Mouse (Mus musculus): ENCODE data around the gene Doc2a. TPM values are rescaled to one million over a fixed set of nuclear protein-coding genes. Genes with fewer than 3 reads are reported as not detected.

Doc2a gene
- polyA plus RNA-seq, 1 experiment from 2014 or later, result 39.3 TPM

DNA sequence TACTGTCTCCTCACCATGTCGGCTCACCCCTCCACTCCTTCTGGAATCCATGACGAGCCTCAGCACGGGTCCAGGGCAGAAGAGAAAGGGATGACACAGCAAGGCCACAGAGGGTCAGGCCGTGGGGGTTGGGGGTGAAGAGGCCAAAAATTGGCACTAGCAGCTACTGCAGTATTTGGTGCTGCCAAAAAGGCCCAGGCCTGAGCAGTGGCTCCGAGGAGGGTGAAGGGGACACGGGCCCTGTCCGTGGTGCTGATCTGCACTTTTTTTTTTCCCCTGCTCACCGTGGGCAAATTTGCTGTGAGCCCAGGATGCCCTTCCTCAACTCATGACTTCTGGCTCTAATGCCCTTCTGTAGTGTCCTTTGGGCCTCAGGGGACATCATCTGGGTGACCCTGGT is 21.8 kb upstream of the Doc2a start:
- H3K9ac ChIP-seq (replicated peaks), result peak overlapping the region; percentile 1; the same call in 1 of the 2 replicates
- H3K4me3 ChIP-seq (replicated peaks), result no peak overlapping the region; the same call in none of the 2 replicates
- peaks cover 57% of the 10 kb centered on the region for H3K4me1 ChIP-seq
- 0 out of 2 replicates have a peak, but pooled peaks cover 8% of the 10 kb centered on the region for H3K36me3 ChIP-seq
- WGBS, result 24% methylated on average over 8 of the region's 8 CpGs
- no peaks in the 10 kb centered on the region for H3K27me3 ChIP-seq (replicated peaks)
- no peak overlapping the region for H3K27ac ChIP-seq (replicated peaks)
- H3K4me2 ChIP-seq, result peak overlapping the region; percentile 64
- ATAC-seq (ENCODE audit: low FRiP score), result no peak
- no peaks in the 10 kb centered on the region for H3K9me3 ChIP-seq (replicated peaks)

DNA sequence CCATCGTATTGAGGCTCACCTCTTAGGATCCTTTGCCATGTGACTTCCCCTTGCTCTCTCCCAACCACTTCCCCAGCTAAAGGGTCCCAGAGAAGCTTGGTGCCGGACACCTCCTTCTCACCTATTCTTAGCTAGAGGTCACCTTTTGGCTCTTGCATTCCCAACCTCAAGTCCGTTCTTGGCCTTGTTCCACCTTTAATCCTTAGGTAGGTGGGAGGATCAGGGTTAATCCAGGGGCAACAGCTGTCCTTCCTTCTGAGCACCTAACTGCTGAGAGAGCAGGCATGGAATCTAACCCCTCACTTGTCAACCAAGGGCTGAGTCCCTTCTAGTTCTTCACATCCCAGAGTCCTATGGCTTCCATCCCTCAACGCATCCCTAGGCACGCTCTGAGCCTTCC is 21.3 kb upstream of the Doc2a start:
- no peak for ATAC-seq (ENCODE audit: low FRiP score)
- 0 out of 2 replicates have a peak, but pooled peaks cover 8% of the 10 kb centered on the region for H3K36me3 ChIP-seq
- no peaks in the 10 kb centered on the region for H3K9me3 ChIP-seq (replicated peaks)
- peak overlapping the region; percentile 1; the same call in 1 of the 2 replicates for H3K9ac ChIP-seq (replicated peaks)
- H3K4me2 ChIP-seq, result peak overlapping the region; percentile 64; the same call in 1 of the 2 replicates
- no peak overlapping the region for H3K4me3 ChIP-seq (replicated peaks)
- peaks cover 57% of the 10 kb centered on the region for H3K4me1 ChIP-seq
- 78% methylated on average over 5 of the region's 5 CpGs for WGBS
- no peaks in the 10 kb centered on the region for H3K27me3 ChIP-seq (replicated peaks)
- no peak overlapping the region for H3K27ac ChIP-seq (replicated peaks)

DNA sequence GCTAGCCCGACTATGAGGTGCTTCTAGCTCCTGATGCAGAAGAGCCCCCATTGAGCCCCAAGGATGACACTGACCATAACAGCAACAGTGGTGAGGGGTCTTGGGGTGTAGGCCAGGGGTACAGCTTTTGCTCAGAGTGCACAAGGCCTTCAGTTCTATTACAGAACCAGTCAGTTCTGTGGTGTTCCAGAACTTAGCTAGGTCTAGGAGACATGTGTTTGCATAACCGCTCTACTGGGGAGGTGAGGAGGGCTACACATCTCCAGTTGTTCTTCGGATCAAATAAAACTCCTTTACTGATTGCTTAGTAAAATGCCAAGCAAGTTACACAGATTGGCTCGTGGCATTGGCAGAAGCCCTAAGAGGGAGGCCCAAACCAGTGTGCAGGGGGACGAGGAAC is 15.7 kb upstream of the Doc2a start, which contains the start of gene 4930451I11Rik:
TSS of gene 4930451I11Rik (minus strand) at position 101 of the 400 bp plus-strand sequence.
- Histone ChIP-seq H3K27me3 (replicated peaks) (no peaks in the 10 kb centered on the region), H3K36me3 (0 out of 2 replicates have a peak, but pooled peaks cover 8% of the 10 kb centered on the region), H3K4me1 (peaks cover 27% of the 10 kb centered on the region), H3K9me3 (replicated peaks) (no peaks in the 10 kb centered on the region), H3K9ac (replicated peaks) (no peak within 1 kb of the TSS), H3K4me3 (replicated peaks) (peak within 1 kb of the TSS; percentile 21), H3K27ac (replicated peaks) (0 out of 2 replicates have a peak within 1 kb of the TSS, but pooled peaks have one; percentile 28), H3K4me2 (peak within 1 kb of the TSS; percentile 58)
- no peak; the same call in 1 of the 2 replicates for ATAC-seq (ENCODE audit: low FRiP score)
- WGBS, result 58% methylated on average over 5 of the region's 5 CpGs

DNA sequence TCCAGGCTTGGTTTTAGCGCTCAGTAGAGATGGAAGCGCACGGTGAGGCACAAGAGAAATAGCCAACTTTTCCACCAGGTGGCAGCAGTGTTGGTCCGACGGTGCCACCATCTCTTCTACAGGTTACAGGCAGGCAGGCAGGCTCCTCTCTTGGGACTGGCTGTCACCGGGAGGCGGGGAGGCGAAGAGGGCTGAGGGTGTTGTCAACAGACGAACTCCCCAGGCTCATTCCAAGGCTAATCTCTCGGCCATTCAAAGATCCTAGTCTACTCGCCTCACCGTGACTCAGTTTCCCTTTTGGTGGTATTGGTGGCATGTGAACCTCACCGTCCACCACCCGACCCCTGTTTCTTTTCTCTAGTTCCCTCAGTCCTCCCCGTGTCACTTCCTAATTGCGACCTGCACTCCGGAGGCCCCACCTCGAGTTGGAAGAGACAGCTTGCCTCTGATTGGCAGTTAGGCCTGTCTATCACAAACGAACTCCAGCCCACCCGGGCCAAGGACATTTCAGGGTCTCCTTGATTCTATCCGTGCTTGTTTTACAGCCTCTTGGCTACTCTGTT is 15.1 kb upstream of the Doc2a start:
- peaks cover 21% of the 10 kb centered on the region for H3K4me1 ChIP-seq
- 0 out of 2 replicates have a peak, but pooled peaks cover 8% of the 10 kb centered on the region for H3K36me3 ChIP-seq
- no peaks in the 10 kb centered on the region for H3K27me3 ChIP-seq (replicated peaks)
- H3K27ac ChIP-seq (replicated peaks), result 0 out of 2 replicates have a peak overlapping the region, but pooled peaks have one; percentile 28
- no peaks in the 10 kb centered on the region for H3K9me3 ChIP-seq (replicated peaks)
- under 1% methylated on average over 21 of the region's 21 CpGs for WGBS
- H3K4me3 ChIP-seq (replicated peaks), result peak overlapping the region; percentile 21
- peak; percentile 86 for ATAC-seq (ENCODE audit: low FRiP score)
- peak overlapping the region; percentile 58 for H3K4me2 ChIP-seq
- no peak overlapping the region for H3K9ac ChIP-seq (replicated peaks)

DNA sequence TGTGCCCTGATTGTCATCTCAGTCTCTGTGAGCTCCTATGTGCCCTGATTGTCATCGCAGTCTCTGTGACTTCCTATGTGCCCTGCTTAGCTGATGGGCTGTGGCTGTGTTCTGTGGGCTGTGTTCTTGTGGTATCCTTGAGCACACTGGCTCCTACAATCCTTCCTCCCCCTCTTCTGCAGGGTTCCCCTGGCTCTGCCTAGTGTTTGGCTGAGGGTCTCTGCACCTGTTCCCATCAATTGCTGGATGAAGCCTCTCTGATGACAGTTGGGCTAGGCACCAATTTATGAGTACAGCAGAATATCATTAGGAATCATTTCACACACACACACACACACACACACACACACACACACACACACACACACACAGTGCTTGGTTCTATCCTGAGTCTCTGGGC is 13.9 kb upstream of the Doc2a start:
- H3K27me3 ChIP-seq (replicated peaks), result no peaks in the 10 kb centered on the region
- no peak for ATAC-seq (ENCODE audit: low FRiP score)
- no peak overlapping the region for H3K4me2 ChIP-seq
- no peak overlapping the region for H3K27ac ChIP-seq (replicated peaks)
- H3K4me1 ChIP-seq, result peaks cover 16% of the 10 kb centered on the region
- H3K9me3 ChIP-seq (replicated peaks), result no peaks in the 10 kb centered on the region
- WGBS, result 100% methylated on average over 1 of the region's 1 CpGs
- no peak overlapping the region for H3K9ac ChIP-seq (replicated peaks)
- H3K36me3 ChIP-seq, result 0 out of 2 replicates have a peak, but pooled peaks cover 4% of the 10 kb centered on the region
- H3K4me3 ChIP-seq (replicated peaks), result no peak overlapping the region

DNA sequence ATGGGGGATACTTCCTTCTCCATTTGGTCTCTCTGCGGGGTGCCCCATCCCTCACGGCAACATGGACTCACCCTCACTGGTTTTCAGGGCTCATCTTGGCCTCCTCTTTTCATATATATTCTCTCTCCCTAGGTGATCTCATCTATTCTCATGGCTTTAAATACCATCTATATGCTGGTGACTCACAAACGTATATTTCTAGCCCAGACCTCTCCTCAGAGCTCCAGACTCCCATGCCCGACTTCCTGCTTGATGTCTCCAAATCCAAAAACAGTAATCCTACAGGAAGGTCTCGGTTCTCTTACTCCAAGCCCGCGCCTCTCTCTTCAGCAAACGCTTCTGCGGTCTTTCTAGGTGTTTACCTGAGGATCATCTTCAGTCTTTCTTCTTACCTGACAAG is 3.9 kb upstream of the Doc2a start:
- peaks cover 3% of the 10 kb centered on the region; the same call in 1 of the 2 replicates for H3K27me3 ChIP-seq (replicated peaks)
- H3K4me1 ChIP-seq, result peaks cover 12% of the 10 kb centered on the region
- H3K27ac ChIP-seq (replicated peaks), result no peak overlapping the region
- H3K4me2 ChIP-seq, result no peak overlapping the region
- H3K4me3 ChIP-seq (replicated peaks), result no peak overlapping the region
- no peak for ATAC-seq (ENCODE audit: low FRiP score)
- no peaks in the 10 kb centered on the region for H3K9me3 ChIP-seq (replicated peaks)
- WGBS, result 86% methylated on average over 9 of the region's 9 CpGs
- H3K36me3 ChIP-seq, result no peaks in the 10 kb centered on the region
- H3K9ac ChIP-seq (replicated peaks), result no peak overlapping the region

DNA sequence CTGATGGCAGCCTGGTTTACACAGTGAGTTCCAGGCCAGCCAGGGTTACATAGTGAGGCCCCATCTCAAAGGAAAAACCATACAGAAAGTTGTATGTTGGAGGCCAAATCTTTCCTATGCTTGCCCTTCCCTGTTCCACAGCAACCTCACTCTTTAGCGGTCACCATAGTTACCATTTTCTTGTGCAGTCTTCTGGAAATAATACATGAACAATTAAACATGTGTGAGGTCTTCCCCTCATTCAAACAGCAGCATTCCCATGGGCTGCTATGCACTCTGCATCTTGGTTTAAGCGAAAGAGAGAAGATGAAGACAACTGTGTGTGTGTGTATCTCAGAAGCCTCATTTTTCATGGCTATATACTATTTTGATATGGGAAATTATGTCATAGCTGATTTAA is 1.7 kb upstream of the Doc2a start:
- H3K9ac ChIP-seq (replicated peaks), result no peak overlapping the region
- H3K27ac ChIP-seq (replicated peaks), result no peak overlapping the region
- no peak for ATAC-seq (ENCODE audit: low FRiP score)
- WGBS, result 25% methylated on average over 2 of the region's 2 CpGs
- no peak overlapping the region for H3K4me3 ChIP-seq (replicated peaks)
- H3K4me1 ChIP-seq, result peaks cover 24% of the 10 kb centered on the region
- H3K36me3 ChIP-seq, result 0 out of 2 replicates have a peak, but pooled peaks cover 3% of the 10 kb centered on the region
- H3K27me3 ChIP-seq (replicated peaks), result peaks cover 22% of the 10 kb centered on the region
- H3K9me3 ChIP-seq (replicated peaks), result no peaks in the 10 kb centered on the region
- H3K4me2 ChIP-seq, result no peak overlapping the region

DNA sequence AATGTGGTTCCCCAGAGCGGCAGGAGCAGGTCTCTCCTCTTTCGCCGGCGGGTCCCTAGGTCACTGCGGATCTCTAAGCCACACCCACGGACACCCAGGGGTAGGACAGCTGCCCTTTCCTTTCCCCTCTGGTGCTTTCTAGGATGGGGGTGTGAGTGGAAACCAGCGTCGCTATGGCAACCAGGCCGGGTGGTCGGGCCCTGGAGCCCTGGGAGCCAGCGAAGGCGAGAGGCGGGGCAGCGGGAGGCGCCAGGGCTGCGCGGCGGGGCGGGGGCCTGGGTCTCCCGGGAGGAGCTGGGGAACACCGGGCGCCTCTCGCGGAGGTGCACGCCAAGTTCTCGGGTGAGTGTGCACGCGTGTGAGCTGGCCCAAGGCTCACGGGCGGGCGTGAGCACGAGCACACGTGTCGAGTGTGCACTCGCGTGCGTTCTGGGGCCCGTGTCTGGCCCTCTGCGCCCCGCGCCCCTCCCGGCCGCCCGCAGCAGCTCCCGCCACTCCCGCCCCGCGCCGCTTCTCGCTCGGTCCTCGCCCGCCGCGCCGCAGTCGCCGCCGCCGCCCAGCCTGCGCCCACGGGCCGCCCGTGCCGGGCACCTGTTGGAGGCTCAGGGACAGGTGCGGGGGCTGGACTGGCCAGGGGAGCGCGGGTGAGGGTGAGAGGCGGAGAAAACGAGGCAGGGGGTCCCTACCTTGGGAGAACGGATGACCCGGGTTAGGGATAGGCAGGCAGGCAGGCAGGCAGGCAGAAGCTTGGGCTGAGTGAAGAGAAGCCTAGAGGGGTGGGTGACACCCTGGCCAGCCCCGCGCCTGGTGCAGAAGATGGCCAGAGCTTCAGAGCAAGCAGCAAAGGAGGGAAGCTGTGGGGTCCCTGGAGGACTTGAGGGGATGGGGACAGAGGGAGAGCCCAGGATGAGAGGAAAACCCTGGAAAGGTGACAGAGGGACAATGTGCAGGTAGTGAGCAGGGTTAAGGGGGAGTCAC is 494 bp downstream of the Doc2a start:
- peaks cover 24% of the 10 kb centered on the region for H3K4me1 ChIP-seq
- H3K27me3 ChIP-seq (replicated peaks), result peaks cover 22% of the 10 kb centered on the region
- H3K9ac ChIP-seq (replicated peaks), result peak overlapping the region; percentile 74
- H3K27ac ChIP-seq (replicated peaks), result peak overlapping the region; percentile 45; the same call in 1 of the 2 replicates
- no peaks in the 10 kb centered on the region for H3K9me3 ChIP-seq (replicated peaks)
- H3K4me3 ChIP-seq (replicated peaks), result peak overlapping the region; percentile 61
- 1% methylated on average over 41 of the region's 74 CpGs for WGBS
- H3K4me2 ChIP-seq, result peak overlapping the region; percentile 100
- ATAC-seq (ENCODE audit: low FRiP score), result peak; percentile 59
- peaks cover 20% of the 10 kb centered on the region for H3K36me3 ChIP-seq

DNA sequence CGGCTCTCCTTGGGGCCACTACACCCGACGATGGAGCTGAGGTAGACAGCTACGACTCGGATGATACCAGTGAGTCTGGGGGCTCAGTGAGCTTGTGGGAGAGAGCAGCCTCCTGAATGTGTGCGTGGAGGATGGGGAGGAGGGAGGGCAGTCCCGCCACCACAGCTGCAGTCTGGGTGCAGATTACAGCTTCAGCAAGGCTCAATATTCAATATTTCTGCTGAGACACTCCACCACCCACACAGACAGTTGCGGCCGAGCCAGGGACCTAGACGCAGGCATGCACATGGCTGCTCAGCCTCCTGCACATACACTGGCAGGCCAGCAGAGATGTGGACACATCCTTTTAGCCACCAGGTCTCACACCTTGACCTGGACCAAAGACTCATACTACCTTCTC is 1.6 kb downstream of the Doc2a start:
- H3K27ac ChIP-seq (replicated peaks), result no peak overlapping the region; the same call in 1 of the 2 replicates
- 22% methylated on average over 10 of the region's 10 CpGs for WGBS
- 0 out of 2 replicates have a peak, but pooled peaks have one; percentile 23 for ATAC-seq (ENCODE audit: low FRiP score)
- peaks cover 24% of the 10 kb centered on the region for H3K4me1 ChIP-seq
- H3K4me3 ChIP-seq (replicated peaks), result peak overlapping the region; percentile 61
- no peaks in the 10 kb centered on the region for H3K9me3 ChIP-seq (replicated peaks)
- peaks cover 22% of the 10 kb centered on the region for H3K27me3 ChIP-seq (replicated peaks)
- H3K4me2 ChIP-seq, result peak overlapping the region; percentile 100
- H3K9ac ChIP-seq (replicated peaks), result peak overlapping the region; percentile 74
- peaks cover 31% of the 10 kb centered on the region for H3K36me3 ChIP-seq

DNA sequence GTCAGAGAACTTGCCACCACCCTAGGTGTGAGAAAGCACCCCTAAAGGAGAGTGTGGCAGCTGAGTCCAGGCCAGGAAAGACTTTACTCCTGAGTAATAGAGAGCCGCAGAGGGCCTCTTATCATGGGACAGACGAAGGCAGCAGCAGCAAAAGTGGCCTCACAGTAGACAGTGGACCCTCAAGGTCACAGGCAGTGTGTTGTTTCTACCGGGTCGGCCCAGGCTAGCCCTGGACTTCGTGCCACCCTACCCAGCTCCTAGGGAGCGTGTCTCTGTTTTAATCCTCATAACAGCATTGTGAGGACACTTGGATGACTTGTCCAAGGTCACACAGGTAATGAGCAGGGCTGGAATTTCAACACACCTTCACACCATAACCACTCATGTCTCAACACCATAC is 2.9 kb downstream of the Doc2a start:
- H3K36me3 ChIP-seq, result peaks cover 34% of the 10 kb centered on the region
- no peaks in the 10 kb centered on the region for H3K9me3 ChIP-seq (replicated peaks)
- ATAC-seq (ENCODE audit: low FRiP score), result no peak
- H3K4me3 ChIP-seq (replicated peaks), result no peak overlapping the region
- peaks cover 18% of the 10 kb centered on the region for H3K27me3 ChIP-seq (replicated peaks)
- H3K4me1 ChIP-seq, result peaks cover 24% of the 10 kb centered on the region
- WGBS, result 94% methylated on average over 6 of the region's 6 CpGs
- no peak overlapping the region for H3K9ac ChIP-seq (replicated peaks)
- H3K4me2 ChIP-seq, result no peak overlapping the region
- H3K27ac ChIP-seq (replicated peaks), result no peak overlapping the region

DNA sequence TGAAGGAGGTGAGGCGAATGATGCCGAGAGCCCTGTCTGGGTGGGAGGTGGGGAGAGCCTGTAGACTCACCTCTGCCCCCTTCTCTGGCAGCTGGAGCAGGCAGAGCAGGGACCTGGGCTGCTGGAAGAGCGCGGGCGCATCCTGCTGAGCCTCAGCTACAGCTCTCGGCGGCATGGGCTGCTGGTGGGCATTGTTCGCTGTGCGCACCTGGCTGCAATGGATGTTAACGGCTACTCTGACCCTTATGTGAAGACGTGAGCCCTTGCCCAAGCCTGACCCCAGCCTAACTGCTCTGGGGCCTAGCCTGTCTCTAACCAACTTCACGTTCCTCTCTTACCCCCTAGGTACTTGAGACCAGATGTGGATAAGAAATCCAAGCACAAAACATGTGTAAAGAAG is 4.0 kb downstream of the Doc2a start:
- no peak overlapping the region for H3K4me3 ChIP-seq (replicated peaks)
- H3K9me3 ChIP-seq (replicated peaks), result no peaks in the 10 kb centered on the region
- peaks cover 24% of the 10 kb centered on the region for H3K4me1 ChIP-seq
- peaks cover 18% of the 10 kb centered on the region for H3K27me3 ChIP-seq (replicated peaks)
- H3K4me2 ChIP-seq, result no peak overlapping the region
- H3K9ac ChIP-seq (replicated peaks), result no peak overlapping the region
- H3K36me3 ChIP-seq, result peaks cover 43% of the 10 kb centered on the region
- ATAC-seq (ENCODE audit: low FRiP score), result no peak
- H3K27ac ChIP-seq (replicated peaks), result no peak overlapping the region
- 47% methylated on average over 12 of the region's 12 CpGs for WGBS
